Mouse (Mus musculus): ENCODE measurements around the gene Mrps35.

DNA sequence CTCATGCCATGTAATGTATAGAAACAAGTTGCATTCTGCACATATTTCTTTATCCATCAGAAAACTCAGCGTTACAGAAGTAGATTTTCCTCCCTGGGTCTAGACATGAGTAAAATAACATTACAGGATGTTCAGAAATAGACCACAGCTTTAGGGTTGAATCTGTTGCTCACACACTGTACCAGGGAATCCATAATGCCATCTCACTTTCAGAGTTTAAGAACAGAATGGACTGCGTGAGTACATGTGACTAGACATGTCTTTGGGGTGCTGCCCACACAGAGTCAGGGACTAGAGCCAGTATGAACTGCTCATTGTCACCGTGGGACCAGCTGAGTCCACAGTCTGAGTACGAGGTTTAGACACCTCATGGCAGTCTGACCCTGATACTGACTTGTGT, 43.9 kb upstream of the Mrps35 start:
- TF ChIP-seq MAX (IDR thresholded peaks at IDR 0.05; ENCODE audit: low read depth) (no peak), POLR2A (IDR thresholded peaks at IDR 0.05; ENCODE audit: insufficient read length, low read depth) (no peak), TCF12 (IDR thresholded peaks at IDR 0.05; ENCODE audit: insufficient read depth, poor library complexity, severe bottlenecking) (no peak), TCF3 (IDR thresholded peaks at IDR 0.05; ENCODE audit: insufficient read length, low read depth) (no peak), USF1 (IDR thresholded peaks at IDR 0.05; ENCODE audit: low read depth) (no peak), E2F4 (IDR thresholded peaks at IDR 0.05; ENCODE audit: insufficient read depth) (no peak)
